Mouse (Mus musculus) layer of hippocampus, adult 11-12 months (tissue): ENCODE measurements around the gene A530032D15Rik.
A peak's percentile ranks its signal among the peaks of the same experiment; 100 is the strongest.
"Not testable (repeated sequence)": the region's sequence is repeated elsewhere in the genome, so short reads cannot be mapped to it uniquely, and the experiment has no call there.

ENCODE experiments used
- DNase-seq: peaks from one replicate; pipeline ENCODE4 v3.0.0; 2022; ENCODE audit warnings: low spot score

Gene A530032D15Rik

DNA sequence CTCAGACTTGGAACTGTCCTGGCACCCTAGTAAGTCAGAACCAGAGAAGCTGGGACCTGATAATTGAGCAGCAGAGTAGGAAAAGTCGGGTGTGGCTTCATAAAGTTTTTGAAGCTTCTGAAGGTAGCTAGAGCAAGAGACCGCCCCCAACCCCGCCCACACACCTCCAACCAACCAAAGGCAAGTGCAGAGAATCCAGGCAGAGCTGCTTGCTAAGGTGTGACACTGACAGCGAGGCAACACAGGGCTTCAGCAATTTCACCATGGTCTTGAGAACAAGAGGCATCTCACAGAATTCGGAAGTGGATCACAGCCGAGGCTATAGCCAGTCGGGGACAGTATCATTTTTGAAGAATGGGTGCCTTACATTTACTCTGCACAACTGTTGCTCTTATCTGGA lies at the start of gene A530032D15Rik:
Gene A530032D15Rik, minus strand, starts transcription at position 101 of the 400 bp plus-strand sequence.
- DNase-seq, result not testable (repeated sequence)

DNA sequence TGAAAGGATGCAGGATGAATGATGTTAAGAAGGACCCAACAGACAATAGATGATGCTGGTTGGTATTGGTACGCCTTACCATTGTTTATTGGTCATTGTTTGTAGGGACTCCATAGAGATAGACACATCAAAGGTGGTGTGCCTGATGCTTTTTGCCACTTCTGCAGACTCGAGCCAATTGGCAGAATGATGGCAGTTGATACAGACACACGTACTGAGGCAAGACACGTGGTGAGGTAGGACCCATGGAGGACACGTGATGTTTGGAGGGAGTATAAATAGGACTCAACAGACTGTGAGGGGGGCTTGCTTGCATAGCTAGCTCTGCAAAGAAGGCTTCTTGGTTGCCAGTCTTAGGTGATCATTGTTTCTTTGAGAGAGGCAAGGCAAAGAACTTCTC lies 45.5 kb upstream of the A530032D15Rik start:
- not testable (repeated sequence) for DNase-seq

- DNase-seq, result not testable (repeated sequence)
Measured at GRCm38 (mm10) chr1:85133671-85134070, 24.0 kb upstream of the A530032D15Rik start.

- not testable (repeated sequence) for DNase-seq
Measured at GRCm38 (mm10) chr1:85121841-85122240, 12.2 kb upstream of the A530032D15Rik start.

GRCm38 (mm10) chr1:85118341-85118740 lies 8.7 kb upstream of the A530032D15Rik start:
- DNase-seq, result not testable (repeated sequence)

GRCm38 (mm10) chr1:85117537-85117936 lies 7.9 kb upstream of the A530032D15Rik start:
- not testable (repeated sequence) for DNase-seq

GRCm38 (mm10) chr1:85114666-85115402 lies 5.2 kb upstream of the A530032D15Rik start:
- peak; percentile 71 for DNase-seq

DNA sequence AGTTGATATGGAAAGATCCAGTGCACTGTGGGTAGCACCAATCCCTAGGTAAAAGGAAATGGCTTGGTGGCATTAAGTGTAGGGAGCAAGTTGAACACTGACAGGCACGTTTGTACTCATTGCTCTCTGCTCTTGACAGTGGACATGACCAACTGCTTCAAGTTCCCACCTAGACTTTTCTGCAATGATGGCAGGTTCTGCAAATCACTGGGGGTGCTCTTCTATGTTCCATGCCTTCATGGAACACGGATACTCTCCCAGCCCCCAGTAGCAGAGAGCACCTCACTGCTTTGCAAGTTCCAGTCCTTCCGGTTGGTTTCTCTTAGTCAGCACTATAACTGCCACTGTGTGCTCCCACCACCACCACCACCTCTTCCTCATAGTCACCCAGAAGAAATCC lies 4.4 kb upstream of the A530032D15Rik start:
- not testable (repeated sequence) for DNase-seq

GRCm38 (mm10) chr1:85112889-85113288 lies 3.2 kb upstream of the A530032D15Rik start:
- not testable (repeated sequence) for DNase-seq

DNA sequence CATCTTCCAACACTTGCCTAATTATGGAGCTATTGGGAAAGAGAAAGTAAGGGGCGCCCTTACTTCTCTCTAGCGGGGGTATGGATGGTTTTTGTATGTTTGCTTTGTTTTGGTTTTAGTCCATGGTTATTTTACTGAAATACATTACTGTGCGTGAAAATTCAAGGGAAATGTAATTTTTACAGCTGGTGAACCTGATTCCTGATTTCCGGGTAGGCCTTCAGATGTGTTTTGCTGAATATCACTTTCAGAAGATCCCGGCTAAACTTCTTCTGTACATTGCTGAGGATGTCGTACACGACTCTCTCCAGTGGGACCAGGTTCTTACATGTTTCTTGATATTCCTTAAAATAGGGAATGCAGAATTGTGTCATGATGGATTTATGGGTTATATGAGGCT lies 2.6 kb upstream of the A530032D15Rik start:
- not testable (repeated sequence) for DNase-seq

- not testable (repeated sequence) for DNase-seq
Measured at GRCm38 (mm10) chr1:85111572-85111971, 1.9 kb upstream of the A530032D15Rik start.

DNA sequence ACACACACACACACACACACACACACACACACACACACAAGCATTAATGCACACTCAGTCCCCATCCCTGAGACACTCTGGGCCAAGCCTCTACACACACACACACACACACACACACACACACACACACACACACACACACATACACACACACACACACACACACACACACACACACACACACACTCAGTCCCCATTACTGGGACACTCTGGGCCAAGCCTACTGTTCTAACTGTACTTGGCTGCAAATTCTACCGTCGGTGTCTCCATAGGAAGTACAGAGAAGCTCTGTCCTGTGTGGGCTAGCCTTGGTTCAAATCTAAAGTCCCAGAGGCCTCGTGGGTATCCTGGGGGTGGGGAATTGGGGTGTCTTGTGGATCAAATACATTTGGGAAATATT lies 1.2 kb upstream of the A530032D15Rik start:
- DNase-seq, result not testable (repeated sequence)

- not testable (repeated sequence) for DNase-seq
Measured at GRCm38 (mm10) chr1:85106013-85106412, 3.6 kb downstream of the A530032D15Rik start.

DNA sequence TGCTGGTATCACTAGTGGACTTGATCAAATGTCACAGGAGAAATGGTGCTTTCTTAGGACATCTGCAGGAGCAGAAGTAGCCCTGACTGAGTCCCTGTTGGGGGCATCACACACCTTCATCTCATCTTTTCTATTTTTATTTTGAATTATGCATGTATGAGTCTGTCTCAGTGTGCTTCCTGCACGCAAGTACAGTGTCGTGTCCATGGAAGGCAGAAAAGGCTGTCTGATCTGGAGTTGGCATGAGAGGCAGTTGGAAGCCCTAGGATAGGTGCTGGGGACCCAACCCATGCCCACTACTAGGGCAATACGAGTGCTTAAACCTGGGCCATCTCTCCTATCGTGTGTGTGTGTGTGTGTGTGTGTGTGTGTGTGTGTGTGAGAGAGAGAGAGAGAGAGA lies 4.3 kb downstream of the A530032D15Rik start:
- DNase-seq, result not testable (repeated sequence)

GRCm38 (mm10) chr1:85101754-85102153 lies 7.9 kb downstream of the A530032D15Rik start:
- not testable (repeated sequence) for DNase-seq

- not testable (repeated sequence) for DNase-seq
Measured at GRCm38 (mm10) chr1:85099864-85100263, 9.8 kb downstream of the A530032D15Rik start, which contains the start of gene Gm10553. Gm10553 (plus strand) TSS chr1:85100164.

- DNase-seq, result not testable (repeated sequence)
Measured at GRCm38 (mm10) chr1:85099081-85099480, 10.6 kb downstream of the A530032D15Rik start.

DNA sequence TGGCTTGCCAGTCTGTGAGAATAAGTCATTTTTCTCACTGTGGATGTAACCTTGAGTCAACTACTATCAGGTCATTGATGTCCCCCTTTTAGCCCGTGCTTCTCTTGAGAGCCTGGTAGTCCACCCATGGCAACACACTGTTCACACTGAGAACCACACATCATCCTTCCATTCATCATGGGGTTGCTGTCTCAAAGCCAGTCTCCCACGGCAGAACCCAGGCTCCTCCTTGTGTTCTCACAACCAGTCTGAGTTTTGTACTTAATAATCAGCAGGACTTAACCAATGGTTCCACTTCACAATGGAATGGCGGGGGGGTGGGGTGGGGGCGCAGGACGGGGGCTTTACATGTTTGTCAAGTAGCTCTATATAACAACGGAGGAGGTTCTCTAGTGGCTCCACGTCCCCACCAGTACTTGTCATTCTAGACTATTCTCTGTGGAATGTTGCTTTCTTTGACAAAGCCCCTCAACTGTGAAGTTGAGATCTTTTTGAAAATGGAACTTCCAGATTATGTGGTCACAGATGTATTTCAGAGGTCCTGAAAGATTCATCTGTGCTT lies 16.6 kb downstream of the A530032D15Rik start:
- DNase-seq, result not testable (repeated sequence)

GRCm38 (mm10) chr1:85092169-85092568 lies 17.5 kb downstream of the A530032D15Rik start:
- DNase-seq, result not testable (repeated sequence)

- DNase-seq, result not testable (repeated sequence)
Measured at GRCm38 (mm10) chr1:85086211-85086610, 23.4 kb downstream of the A530032D15Rik start.

- not testable (repeated sequence) for DNase-seq
Measured at GRCm38 (mm10) chr1:85084803-85085202, 24.9 kb downstream of the A530032D15Rik start.

GRCm38 (mm10) chr1:85073099-85073498 lies 36.6 kb downstream of the A530032D15Rik start:
- DNase-seq, result not testable (repeated sequence)

GRCm38 (mm10) chr1:85071690-85072089 lies 38.0 kb downstream of the A530032D15Rik start:
- not testable (repeated sequence) for DNase-seq
